ENCODE assay signal across 21 mouse cellular contexts in genomic region chr17:34006570-34006969, GRCm38 (mm10). TPM values are rescaled to one million over a fixed set of nuclear protein-coding genes. Genes with fewer than 3 reads are reported as not detected.
A peak's percentile ranks its signal among the peaks of the same experiment; 100 is the strongest.
DNase-seq lines count a peak whose midpoint lies in the region; ATAC-seq and TF ChIP-seq lines count a peak whose summit lies in the region.
"Had no signal": no experiment of that assay in that cellular context is flagged by ENCODE, and none has a peak within 500 bp of the region (broad histone marks: within the 10 kb centered on the region; RNA-seq: fewer than 3 reads in every experiment).

No protein-coding gene starts in this region.

- no peak overlapping the region for H3K9ac ChIP-seq in midbrain, embryonic 11.5 days (ENCODE audit: low read length)

- H3K4me2 ChIP-seq in midbrain, embryonic 11.5 days = no peak overlapping the region
- H3K4me2 ChIP-seq in myocyte (ENCODE audit: low read depth) = no peak overlapping the region

- H3K4me1 ChIP-seq in heart, embryonic 10.5 days = no peaks in the 10 kb centered on the region
- H3K4me1 ChIP-seq in midbrain, embryonic 11.5 days (ENCODE audit: control insufficient read depth, insufficient read depth, low read length) = no peaks in the 10 kb centered on the region
- 0 out of 2 replicates have a peak, but pooled peaks cover 3% of the 10 kb centered on the region for H3K4me1 ChIP-seq in midbrain, embryonic 10.5 days

- no peak for TF ChIP-seq POLR2A in myocyte (IDR thresholded peaks at IDR 0.05; ENCODE audit: insufficient read length, low read depth)

- 54% methylated on average over 2 of the region's 2 CpGs for WGBS in heart, embryonic 10.5 days
- WGBS in midbrain, embryonic 11.5 days = 65% methylated on average over 2 of the region's 2 CpGs
- WGBS in midbrain, embryonic 10.5 days = 64% methylated on average over 2 of the region's 2 CpGs

- no peaks in the 10 kb centered on the region for H3K79me2 ChIP-seq in myocyte (ENCODE audit: control insufficient read depth, insufficient read depth)

- ATAC-seq in midbrain, embryonic 11.5 days (ENCODE audit: low FRiP score) = no peak
- ATAC-seq: activated CD4-positive, CD25-positive, alpha-beta regulatory T cell, adult 4 months; CD4-positive, CD25-positive, alpha-beta regulatory T cell, adult 4 months; Patski had no signal

- no peak overlapping the region for H3K4me3 ChIP-seq in heart, embryonic 10.5 days
- no peak overlapping the region for H3K4me3 ChIP-seq in midbrain, embryonic 11.5 days (ENCODE audit: low read depth, low read length)
- no peak overlapping the region for H3K4me3 ChIP-seq in midbrain, embryonic 10.5 days
- H3K4me3 ChIP-seq in myocyte = no peak overlapping the region

- no peak overlapping the region for H3ac ChIP-seq in myocyte (ENCODE audit: control insufficient read depth, insufficient read length)

- peak; percentile 63 for DNase-seq in heart, embryonic 10.5 days (ENCODE audit: low spot score)
- DNase-seq in heart, postnatal 4 days = no peak
- peak; percentile 69 for DNase-seq in midbrain, embryonic 11.5 days (ENCODE audit: low spot score, missing footprints)
- DNase-seq in midbrain, embryonic 10.5 days (ENCODE audit: low spot score) = no peak
- no peak for DNase-seq in spleen, postnatal 14 days (ENCODE audit: low spot score in 2 of 2)
- DNase-seq: adrenal gland, adult 2 months; adrenal gland, adult 8-10 months; adrenal gland, postnatal 10 days; adrenal gland, postnatal 14 days; adrenal gland, postnatal 25 days; adrenal gland, postnatal 36 days; B cell, adult 2 months; cerebellum, adult 11 months; cerebellum, adult 11-12 months; cerebellum, adult 18-20 months had no signal

- H3K36me3 ChIP-seq in heart, embryonic 10.5 days = no peaks in the 10 kb centered on the region
- no peaks in the 10 kb centered on the region for H3K36me3 ChIP-seq in midbrain, embryonic 11.5 days (ENCODE audit: control insufficient read depth, insufficient read depth, low read length)
- no peaks in the 10 kb centered on the region for H3K36me3 ChIP-seq in midbrain, embryonic 10.5 days
- H3K36me3 ChIP-seq in myocyte (ENCODE audit: control insufficient read depth, insufficient read depth) = no peaks in the 10 kb centered on the region
- H3K36me3 ChIP-seq: G1E had no signal

- no peaks in the 10 kb centered on the region for H3K9me3 ChIP-seq in heart, embryonic 10.5 days
- no peaks in the 10 kb centered on the region for H3K9me3 ChIP-seq in midbrain, embryonic 11.5 days (ENCODE audit: control insufficient read depth, low read length)
- H3K9me3 ChIP-seq in midbrain, embryonic 10.5 days (replicated peaks) = 0 out of 2 replicates have a peak, but pooled peaks cover 1% of the 10 kb centered on the region

- no peak overlapping the region for H3K27ac ChIP-seq in heart, embryonic 10.5 days
- H3K27ac ChIP-seq in midbrain, embryonic 11.5 days (ENCODE audit: low read depth, low read length) = no peak overlapping the region
- no peak overlapping the region for H3K27ac ChIP-seq in midbrain, embryonic 10.5 days (replicated peaks)

- H3K27me3 ChIP-seq in heart, embryonic 10.5 days (ENCODE audit: insufficient read depth, poor library complexity, severe bottlenecking) = peaks cover 8% of the 10 kb centered on the region
- no peaks in the 10 kb centered on the region for H3K27me3 ChIP-seq in midbrain, embryonic 11.5 days (ENCODE audit: control insufficient read depth, insufficient read depth, low read length)
- peaks cover 10% of the 10 kb centered on the region for H3K27me3 ChIP-seq in midbrain, embryonic 10.5 days (ENCODE audit: low read depth, poor library complexity, severe bottlenecking)
- H3K27me3 ChIP-seq in myocyte (ENCODE audit: control insufficient read depth, insufficient read depth, insufficient read length) = peaks cover 6% of the 10 kb centered on the region
- H3K27me3 ChIP-seq: CH12.LX had no signal

TF ChIP-seq in myocyte, 11 proteins besides CTCF, POLR2A, EP300 and RAD21:
- TF ChIP-seq E2F4 (IDR thresholded peaks at IDR 0.05; ENCODE audit: insufficient read depth) (no peak), MYOD1 (IDR thresholded peaks at IDR 0.05; ENCODE audit: control insufficient read depth in 1 of 3, insufficient read length in 2 of 3, low read depth in 2 of 3) (peak in 2 of 3 experiments; percentile 16 to 52)

RNA-seq across cellular contexts. Expression of gene H2-K1, which starts 6.4 kb away (rescaled TPM):
- polyA plus RNA-seq in heart, embryonic 10.5 days (2016; fragmentation: Nextera tagmentation; extraction: Ambion mirVana) = 13.0 and 16.2 TPM in 2 replicates
- total RNA-seq in heart, postnatal 4 days (2021) = 10 to 100 TPM; 33.9 to 35.4 TPM
- polyA plus RNA-seq in midbrain, embryonic 11.5 days (2014; fragmentation: Nextera tagmentation; extraction: Ambion mirVana) = 30.0 and 37.2 TPM in 2 replicates
- 45.7 and 50.3 TPM in 2 replicates for polyA plus RNA-seq in midbrain, embryonic 10.5 days (2016; fragmentation: Nextera tagmentation; extraction: Ambion mirVana)
- polyA plus RNA-seq in myocyte (2012; fragmentation: generic; extraction: Trizol) = 89.2 TPM

RNA-seq across cellular contexts. Expression of gene Ring1, which starts 17.9 kb away (rescaled TPM):
- 14.4 and 15.8 TPM in 2 replicates for polyA plus RNA-seq in heart, embryonic 10.5 days (2016; fragmentation: Nextera tagmentation; extraction: Ambion mirVana)
- 10 to 100 TPM; 18.7 to 19.8 TPM for total RNA-seq in heart, postnatal 4 days (2021)
- polyA plus RNA-seq in midbrain, embryonic 11.5 days (2014; fragmentation: Nextera tagmentation; extraction: Ambion mirVana) = 5.5 and 7.1 TPM in 2 replicates
- polyA plus RNA-seq in midbrain, embryonic 10.5 days (2016; fragmentation: Nextera tagmentation; extraction: Ambion mirVana) = 13.8 and 15.3 TPM in 2 replicates
- 42.9 TPM for polyA plus RNA-seq in myocyte (2012; fragmentation: generic; extraction: Trizol)

RNA-seq across cellular contexts. Expression of gene H2-Ke6, which starts 21.3 kb away (rescaled TPM):
- polyA plus RNA-seq in heart, embryonic 10.5 days (2016; fragmentation: Nextera tagmentation; extraction: Ambion mirVana) = 32.4 and 36.4 TPM in 2 replicates
- 10 to 100 TPM; 63.6 to 69.6 TPM for total RNA-seq in heart, postnatal 4 days (2021)
- polyA plus RNA-seq in midbrain, embryonic 11.5 days (2014; fragmentation: Nextera tagmentation; extraction: Ambion mirVana) = 95.4 and 99.0 TPM in 2 replicates
- 120 and 128 TPM in 2 replicates for polyA plus RNA-seq in midbrain, embryonic 10.5 days (2016; fragmentation: Nextera tagmentation; extraction: Ambion mirVana)
- polyA plus RNA-seq in myocyte (2012; fragmentation: generic; extraction: Trizol) = 51.1 TPM

RNA-seq across cellular contexts. Expression of gene Slc39a7, which starts 24.9 kb away (rescaled TPM):
- 160 and 180 TPM in 2 replicates for polyA plus RNA-seq in heart, embryonic 10.5 days (2016; fragmentation: Nextera tagmentation; extraction: Ambion mirVana)
- total RNA-seq in heart, postnatal 4 days (2021) = 10 to 100 TPM; 83.8 to 86.5 TPM
- 85.1 and 97.4 TPM in 2 replicates for polyA plus RNA-seq in midbrain, embryonic 11.5 days (2014; fragmentation: Nextera tagmentation; extraction: Ambion mirVana)
- polyA plus RNA-seq in midbrain, embryonic 10.5 days (2016; fragmentation: Nextera tagmentation; extraction: Ambion mirVana) = 221 and 227 TPM in 2 replicates
- polyA plus RNA-seq in myocyte (2012; fragmentation: generic; extraction: Trizol) = 207 TPM

RNA-seq across cellular contexts. Expression of gene Rxrb, which starts 25.0 kb away (rescaled TPM):
- polyA plus RNA-seq in heart, embryonic 10.5 days (2016; fragmentation: Nextera tagmentation; extraction: Ambion mirVana) = 31.4 and 40.6 TPM in 2 replicates
- total RNA-seq in heart, postnatal 4 days (2021) = 10 to 100 TPM; 35.5 to 39.5 TPM
- 17.2 and 17.9 TPM in 2 replicates for polyA plus RNA-seq in midbrain, embryonic 11.5 days (2014; fragmentation: Nextera tagmentation; extraction: Ambion mirVana)
- 54.0 and 56.9 TPM in 2 replicates for polyA plus RNA-seq in midbrain, embryonic 10.5 days (2016; fragmentation: Nextera tagmentation; extraction: Ambion mirVana)
- polyA plus RNA-seq in myocyte (2012; fragmentation: generic; extraction: Trizol) = 45.8 TPM

Comparison
In these comparisons a context has a peak if more than half of its experiments do, and no peak if none do; other contexts are left out.
1. DNase-seq: peak in heart, embryonic 10.5 days (single experiment) and midbrain, embryonic 11.5 days (single experiment); none in heart, postnatal 4 days (single experiment), midbrain, embryonic 10.5 days (single experiment) and spleen, postnatal 14 days (0 of 2).